Mouse (Mus musculus) mouse embryonic stem cell (cell line): ENCODE measurements around the gene Suox.
"Not testable (repeated sequence)": the region's sequence is repeated elsewhere in the genome, so short reads cannot be mapped to it uniquely, and the experiment has no call there.

Experiments used
- in situ Hi-C, 2 experiments: fragments of 300-500 bp; cut with MboI; formaldehyde crosslinking; loops; 1 replicate in 1 of 2; 3 replicates in 1 of 2; pipeline ENCODE4 v1.14.3; 2019 to 2020; ENCODE audit warnings: low sequenced_read_pairs in 2 of 2, low pct_unique_long_range_greater_than_20kb in 1 of 2, mixed read lengths in 1 of 2; ENCODE audit not compliant: unreplicated experiment in 1 of 2

Suox gene

DNA sequence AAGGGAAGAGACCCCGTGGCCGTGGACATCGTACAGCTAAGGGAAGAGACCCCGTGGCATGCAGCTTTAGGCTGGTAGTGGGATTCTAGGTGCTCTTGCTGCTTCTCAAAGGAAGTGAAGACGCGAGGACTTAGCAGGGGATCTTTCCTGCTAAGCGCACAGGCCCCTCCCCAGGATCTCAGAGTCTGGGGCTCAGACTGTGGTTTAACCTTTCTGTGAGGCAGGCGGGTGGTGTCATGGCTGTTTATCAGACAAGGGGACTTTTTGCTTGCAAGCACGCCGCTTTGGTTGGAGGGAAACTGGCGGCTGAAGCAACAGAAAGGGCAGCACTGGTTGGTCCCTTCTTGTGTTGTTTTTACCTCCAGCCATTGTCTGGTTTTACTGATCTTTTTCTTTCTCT is 36.9 kb downstream of the Suox start:
- in situ Hi-C loops: no loop called here

DNA sequence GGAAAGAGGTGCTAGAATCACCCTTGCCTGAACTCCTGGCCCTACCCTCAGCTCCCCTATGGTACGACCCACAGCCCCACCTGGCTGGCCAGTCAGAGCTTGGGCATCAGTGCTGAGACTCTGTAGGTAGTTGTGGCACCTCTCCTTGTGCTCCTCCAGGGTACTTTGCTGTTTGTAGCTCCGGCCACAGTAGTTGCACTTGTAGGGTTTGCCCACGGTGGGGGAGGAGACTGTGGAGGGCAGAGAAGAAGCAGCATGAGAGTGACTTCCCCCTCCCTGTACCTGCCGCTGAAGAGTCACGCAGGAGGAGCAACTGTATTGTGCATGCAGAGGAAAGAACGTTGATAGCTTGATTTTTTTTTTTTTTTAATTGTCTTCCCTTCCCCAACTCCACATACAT is 37.3 kb downstream of the Suox start:
- in situ Hi-C loops: no loop called here

DNA sequence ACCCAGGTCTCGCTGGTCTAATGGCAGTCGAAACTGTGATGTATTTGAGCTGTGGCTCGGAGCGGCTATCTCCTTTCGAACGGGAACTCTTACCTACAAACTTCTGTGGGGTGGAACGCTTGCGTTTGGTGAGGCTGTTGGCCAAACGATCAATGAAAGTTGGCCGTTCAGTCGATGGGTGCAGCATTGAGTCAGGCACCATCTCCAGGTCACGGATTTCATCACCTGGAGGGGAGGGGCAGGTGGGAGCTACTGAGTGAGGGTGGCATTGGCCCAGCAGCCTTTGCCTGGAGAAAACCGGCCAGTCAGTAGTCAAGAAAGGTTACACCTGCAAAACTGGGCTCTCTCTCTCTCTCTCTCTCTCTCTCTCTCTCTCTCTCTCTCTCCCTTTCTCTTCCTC is 38.2 kb downstream of the Suox start:
- in situ Hi-C loops: no loop called here

DNA sequence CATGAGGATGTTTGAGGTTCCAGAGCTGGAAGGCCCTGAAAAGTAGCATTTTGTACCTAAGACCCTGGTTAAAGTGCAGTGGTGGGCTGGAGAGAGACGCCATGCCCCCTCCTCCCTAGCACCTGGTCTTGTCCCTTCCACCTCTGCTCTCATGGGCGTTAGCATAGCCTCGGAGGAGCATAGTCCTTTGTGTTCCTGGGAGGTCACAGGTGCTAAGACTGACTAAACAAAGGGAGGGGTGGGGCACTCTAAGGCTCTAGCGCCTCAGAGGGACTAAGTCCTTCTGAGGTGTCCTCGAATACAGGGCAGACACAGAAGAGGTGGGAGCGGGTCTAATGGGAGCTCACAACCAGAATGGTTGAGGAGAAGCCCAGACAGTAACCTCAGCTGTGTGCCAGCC is 42.3 kb downstream of the Suox start:
- in situ Hi-C loops: no loop called here

DNA sequence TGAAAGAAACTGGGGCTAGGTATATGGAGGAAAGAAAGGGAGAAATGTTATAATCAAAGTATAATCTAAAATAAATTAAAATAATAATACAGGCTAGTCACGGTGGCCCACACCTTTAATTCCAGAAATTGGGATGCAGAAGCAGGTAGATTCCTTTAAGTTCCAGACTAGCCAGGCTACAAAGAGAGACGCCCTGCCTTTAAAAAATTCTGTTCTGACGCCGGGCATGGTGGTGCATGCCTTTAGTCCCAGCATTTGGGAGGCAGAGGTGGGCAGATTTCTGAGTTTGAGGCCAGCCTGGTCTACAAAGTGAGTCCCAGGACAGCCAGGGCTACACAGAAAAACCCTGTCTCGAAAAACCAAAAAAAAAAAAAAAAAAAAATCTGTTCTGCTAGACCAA is 43.6 kb downstream of the Suox start:
- in situ Hi-C loops: not testable (repeated sequence)

DNA sequence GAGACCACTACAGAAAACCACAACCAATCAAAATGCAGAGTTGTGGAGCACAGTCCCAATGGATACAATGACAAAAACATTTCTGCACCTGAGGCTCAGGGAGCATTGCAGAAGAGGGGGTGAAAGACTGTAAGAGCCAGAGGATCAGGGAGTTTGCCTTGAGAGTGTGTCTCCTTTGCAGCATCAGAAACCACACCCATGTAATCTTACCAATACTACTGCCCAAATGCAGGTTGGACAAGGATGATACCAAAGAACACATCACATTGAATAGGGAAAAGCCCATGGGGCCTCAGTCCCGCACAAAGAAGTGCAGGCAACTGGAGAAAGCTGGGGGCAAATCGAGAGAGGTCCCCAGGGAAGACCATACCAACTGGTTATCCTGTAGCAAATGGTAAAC is 44.1 kb downstream of the Suox start:
- in situ Hi-C loops: no loop called here

DNA sequence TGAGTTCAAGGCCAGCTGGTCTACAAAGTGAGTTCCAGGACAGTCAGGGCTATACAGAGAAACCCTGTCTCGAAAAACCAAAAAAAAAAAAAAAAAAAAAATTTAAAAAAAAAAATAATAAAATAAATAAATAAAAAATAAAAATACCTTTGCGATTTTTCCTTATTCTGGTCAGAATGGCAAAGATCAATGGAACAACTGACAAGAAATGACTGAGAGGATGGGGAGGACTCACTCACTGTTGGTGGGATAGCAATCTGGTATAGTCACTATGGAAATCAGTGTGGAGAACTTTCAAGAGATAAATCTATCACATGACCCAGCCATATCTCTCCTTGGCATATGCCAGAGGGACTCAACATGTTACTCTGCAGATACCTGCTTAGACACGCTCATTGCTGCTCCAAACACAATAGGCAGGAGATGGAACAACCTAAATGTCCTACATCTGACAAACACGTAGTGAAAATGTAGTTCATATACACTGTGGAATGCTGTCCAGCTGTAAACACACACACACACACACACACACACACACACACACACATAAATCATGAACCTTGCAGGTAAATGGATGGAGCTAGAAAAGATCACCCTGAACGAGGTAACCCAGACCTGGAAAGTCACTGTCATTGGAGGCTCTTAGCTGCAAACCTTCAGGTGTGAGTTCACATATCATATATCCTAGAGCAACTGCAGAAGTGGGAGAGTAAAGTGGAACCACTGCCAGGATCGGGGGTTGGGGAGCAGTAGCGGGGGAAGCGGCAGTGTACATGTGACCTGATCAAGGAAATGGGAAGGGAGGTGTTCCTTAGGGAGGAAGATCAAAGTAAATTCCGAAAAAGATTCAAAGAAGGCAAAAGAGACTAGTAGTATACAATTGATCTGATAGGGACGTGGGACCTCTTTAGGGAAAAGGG is 46.2 kb downstream of the Suox start:
- in situ Hi-C loops: no loop called here

DNA sequence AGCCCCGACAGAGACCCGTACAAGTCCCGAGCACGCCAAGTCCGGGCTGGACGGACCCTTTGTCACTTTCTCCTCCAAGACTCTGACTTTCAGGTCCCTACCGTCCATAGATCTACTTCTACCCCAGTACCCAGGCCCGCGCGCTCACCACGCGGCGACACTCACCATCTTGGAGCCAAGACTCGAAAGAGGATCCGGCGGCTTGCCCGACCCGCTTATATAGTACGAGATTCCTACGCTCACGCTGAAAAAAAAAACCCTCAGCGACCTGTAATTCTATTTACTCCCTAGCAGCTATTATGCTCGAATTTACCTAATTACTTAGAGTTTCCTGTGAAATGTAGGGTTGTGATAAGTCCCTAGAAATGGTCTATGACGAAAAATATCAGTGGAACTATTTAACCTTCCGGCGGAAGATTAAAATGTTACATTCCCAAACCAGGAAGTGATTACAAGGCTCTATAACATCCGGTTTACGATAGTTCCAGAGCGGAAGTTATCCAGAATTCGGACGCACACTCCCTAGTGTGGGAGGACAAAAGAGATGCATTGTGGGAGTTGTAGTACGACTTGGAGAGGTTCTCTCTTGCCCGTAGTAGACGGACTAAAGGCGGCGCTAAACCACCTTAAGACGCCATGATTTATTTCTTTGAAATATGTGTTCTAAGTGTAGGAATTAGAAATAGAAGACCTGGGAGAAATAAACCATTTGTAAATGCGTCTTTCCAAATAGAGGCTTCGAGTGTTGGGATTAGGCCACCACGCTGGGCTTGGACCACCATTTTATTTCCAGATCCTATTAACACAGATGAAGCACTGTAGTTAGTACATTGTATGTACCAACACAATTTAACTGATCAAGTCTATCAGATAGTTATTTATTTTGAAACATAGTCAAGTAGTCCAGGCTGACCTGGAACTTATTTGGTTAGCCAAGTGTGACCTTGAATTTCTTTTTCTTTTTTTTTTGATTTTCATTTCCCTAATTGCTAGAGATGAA is 47.3 kb downstream of the Suox start, which contains the start of gene Rps26:
Gene Rps26, minus strand, starts transcription at position 437 of the 1,000 bp plus-strand sequence.
- in situ Hi-C loops: no loop called here

DNA sequence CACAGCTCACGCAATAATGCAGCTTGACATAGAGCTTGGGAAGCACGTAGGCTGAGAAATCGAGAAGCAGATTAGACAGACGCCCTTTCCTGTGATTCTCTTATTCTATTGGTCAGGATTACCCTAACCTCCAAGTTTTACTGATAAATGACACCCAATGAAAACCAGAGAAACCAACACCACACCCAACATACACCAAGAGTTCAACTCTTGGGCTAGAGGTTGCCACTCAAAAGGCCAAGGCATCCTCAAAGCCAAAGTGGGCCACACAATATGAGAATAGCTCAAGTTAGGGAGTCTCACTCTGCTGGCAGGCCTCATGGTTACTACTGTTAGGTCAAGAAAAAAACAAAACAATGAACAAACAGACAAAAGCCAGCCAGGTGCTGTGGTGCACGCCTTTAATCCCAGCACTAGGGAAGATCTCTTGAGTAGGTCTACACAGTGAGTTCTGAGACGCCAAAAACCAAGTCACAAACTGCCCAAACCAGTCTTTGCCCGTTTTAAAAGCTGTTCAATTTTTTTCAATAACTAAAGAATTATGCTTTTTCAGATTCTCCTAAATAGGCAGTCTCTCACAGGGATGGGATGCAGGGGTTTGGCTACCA is 48.5 kb downstream of the Suox start:
- in situ Hi-C loops: no loop called here

DNA sequence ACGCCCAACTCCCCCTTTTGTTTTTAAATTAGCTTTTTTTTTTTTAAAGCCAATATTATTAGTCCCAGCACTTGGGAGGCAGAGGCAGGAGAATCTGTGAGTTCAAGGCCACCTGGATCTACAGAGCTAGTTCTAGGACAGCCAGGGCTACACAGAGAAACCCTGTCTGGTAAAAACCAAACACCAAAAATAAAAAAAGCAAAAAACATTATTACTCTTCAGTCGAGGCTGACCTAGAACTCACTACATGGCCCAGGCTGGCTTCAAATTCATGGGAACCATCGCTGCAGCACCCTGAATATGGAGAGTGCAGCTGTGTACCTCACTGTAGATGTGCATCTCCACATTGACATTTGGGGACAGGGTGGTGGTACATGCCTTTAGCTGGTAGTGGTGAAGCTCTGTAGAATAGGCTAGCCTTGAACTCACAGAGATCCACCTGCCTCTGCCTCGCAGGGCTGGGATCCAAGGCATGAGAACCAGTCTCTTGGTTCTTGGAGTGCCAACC is 50.7 kb downstream of the Suox start:
- in situ Hi-C loops: not testable (repeated sequence)

DNA sequence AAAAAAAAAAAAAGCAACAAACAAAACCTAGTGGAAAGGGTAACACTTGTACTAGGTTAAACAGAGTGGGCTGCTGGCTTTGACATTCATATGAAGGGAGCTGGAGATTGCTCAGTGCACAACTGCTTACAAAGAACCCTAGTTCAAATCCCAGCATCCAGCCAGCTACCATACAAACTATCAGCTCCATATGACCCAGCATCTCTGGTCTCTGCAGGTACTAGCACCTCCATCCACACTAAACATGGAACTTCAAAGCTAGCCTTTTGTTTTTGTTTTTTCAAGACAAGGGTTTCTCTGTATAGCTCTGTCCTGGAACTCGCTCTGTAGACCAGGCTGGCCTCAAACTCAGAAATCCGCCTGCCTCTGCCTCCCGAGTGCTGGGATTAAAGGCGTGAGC is 51.2 kb downstream of the Suox start:
- in situ Hi-C loops: no loop called here

DNA sequence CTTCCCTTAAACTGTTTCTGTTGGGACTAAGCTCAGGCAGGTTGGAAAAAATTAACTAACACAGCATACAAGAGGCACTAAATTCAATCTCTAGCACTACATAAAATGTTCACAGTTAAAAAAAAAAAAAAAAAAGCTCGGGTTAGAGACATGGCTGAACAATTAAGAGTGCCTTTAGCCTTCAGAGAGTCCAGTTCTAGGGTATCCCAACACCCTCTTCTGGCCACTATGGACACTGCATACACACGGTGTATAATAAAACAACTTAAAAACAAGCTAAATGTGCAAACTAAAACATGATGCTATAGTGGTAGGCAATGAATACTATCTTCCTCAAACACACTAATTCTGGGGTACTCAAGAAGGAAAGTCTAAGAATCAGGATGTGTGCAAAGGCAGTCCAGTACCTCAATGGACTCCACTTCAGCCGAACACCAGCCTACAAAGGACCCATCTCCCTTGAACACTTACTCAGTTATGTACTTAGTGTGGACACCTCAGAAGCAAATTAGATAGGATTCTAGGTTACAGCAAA is 51.8 kb downstream of the Suox start:
- in situ Hi-C loops: no loop called here

DNA sequence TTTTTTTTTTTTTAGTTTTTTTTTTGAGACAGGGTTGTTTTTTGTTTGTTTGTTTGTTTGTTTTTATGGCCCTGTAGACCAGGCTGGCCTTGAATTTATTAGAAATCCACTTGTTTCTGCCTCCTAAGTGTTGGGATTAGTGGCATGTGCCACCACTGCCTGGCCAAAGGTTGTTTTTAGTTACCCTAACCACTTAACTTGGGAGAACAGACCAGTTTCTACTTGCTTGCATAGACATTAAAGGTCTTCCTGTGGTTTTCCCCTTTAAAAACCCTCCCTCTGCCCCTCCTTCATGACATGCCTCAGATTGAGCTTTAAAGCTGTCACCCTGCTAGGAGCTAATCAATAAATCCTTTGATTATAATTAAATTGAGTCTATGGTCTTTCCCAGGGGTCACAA is 53.6 kb downstream of the Suox start:
- in situ Hi-C loops: no loop called here
